Comparison of ENCODE assay signal across 9 mouse cellular contexts in genomic region chr4:133213268-133213590, GRCm38 (mm10). TPM values are rescaled to one million over a fixed set of nuclear protein-coding genes. Genes with fewer than 3 reads are reported as not detected.
A peak's percentile ranks its signal among the peaks of the same experiment; 100 is the strongest.
DNase-seq lines count a peak whose midpoint lies in the region; ATAC-seq and TF ChIP-seq lines count a peak whose summit lies in the region.
"Had no signal": no experiment of that assay in that cellular context is flagged by ENCODE, and none has a peak within 500 bp of the region (broad histone marks: within the 10 kb centered on the region; RNA-seq: fewer than 3 reads in every experiment).

No protein-coding gene starts in this region.

- no peaks in the 10 kb centered on the region for H3K36me3 ChIP-seq in kidney, adult 2 months (ENCODE audit: control insufficient read depth, insufficient read depth, low read length)
- no peaks in the 10 kb centered on the region for H3K36me3 ChIP-seq in midbrain, embryonic 11.5 days (ENCODE audit: control insufficient read depth, insufficient read depth, low read length)

- TF ChIP-seq CTCF in cortical plate, adult 2 months (IDR thresholded peaks at IDR 0.05; ENCODE audit: extremely low read depth, insufficient read depth, low read length), result no peak
- no peak; the same call in 1 of the 2 replicates for TF ChIP-seq CTCF in kidney, adult 2 months (conservative IDR thresholded peaks at IDR 0.05; ENCODE audit: insufficient read depth, insufficient read length, low read depth, low read length)

- ATAC-seq in midbrain, embryonic 11.5 days (ENCODE audit: low FRiP score), result peak; percentile 30; the same call in 1 of the 2 replicates

- WGBS in kidney, adult 2 months, result 5% methylated on average over 9 of the region's 9 CpGs
- 0% methylated on average over 9 of the region's 9 CpGs for WGBS in midbrain, embryonic 11.5 days

- peak; percentile 41 to 62 for DNase-seq in left cerebral cortex, postnatal 14 days (ENCODE audit: low spot score in 2 of 2)
- no peak for DNase-seq in left cerebral cortex, adult 11 months (ENCODE audit: low spot score)
- DNase-seq in kidney, adult 2 months, result peak; percentile 45
- DNase-seq in midbrain, embryonic 11.5 days (ENCODE audit: low spot score, missing footprints), result no peak
- no peak for DNase-seq in gastrocnemius, adult 18-20 months (ENCODE audit: low spot score)
- DNase-seq in right cerebral cortex, postnatal 14 days, result no peak
- no peak for DNase-seq in thymus, postnatal 4 days

- no peak overlapping the region for H3K9ac ChIP-seq in midbrain, embryonic 11.5 days (ENCODE audit: low read length)

- H3K27ac ChIP-seq in cortical plate, adult 2 months (ENCODE audit: insufficient read depth, low read length), result no peak overlapping the region
- H3K27ac ChIP-seq in kidney, adult 2 months (ENCODE audit: insufficient read depth, low read depth, low read length), result no peak overlapping the region
- H3K27ac ChIP-seq in midbrain, embryonic 11.5 days (ENCODE audit: low read depth, low read length), result no peak overlapping the region

- intact Hi-C loops in left cerebral cortex, postnatal 14 days (cut with DNase I), result loop anchor here (10.0 kb wide), 1 partner anchor 268 kb away; no protein-coding TSS in a partner anchor

- H3K4me1 ChIP-seq in cortical plate, adult 2 months (ENCODE audit: control insufficient read depth, insufficient read depth, low read length), result no peaks in the 10 kb centered on the region; the same call in 1 of the 2 replicates
- H3K4me1 ChIP-seq in kidney, adult 2 months (ENCODE audit: control insufficient read depth, insufficient read depth, low read length), result peaks cover 7% of the 10 kb centered on the region; the same call in 1 of the 2 replicates
- peaks cover 12% of the 10 kb centered on the region for H3K4me1 ChIP-seq in midbrain, embryonic 11.5 days (ENCODE audit: control insufficient read depth, insufficient read depth, low read length)

- no peak for TF ChIP-seq POLR2A in cortical plate, adult 2 months (IDR thresholded peaks at IDR 0.05; ENCODE audit: extremely low read depth, insufficient read depth, low read length)
- no peak for TF ChIP-seq POLR2A in kidney, adult 2 months (IDR thresholded peaks at IDR 0.05; ENCODE audit: low read depth, low read length)

- peak overlapping the region; percentile 98; the same call in 1 of the 2 replicates for H3K4me2 ChIP-seq in midbrain, embryonic 11.5 days

- H3K4me3 ChIP-seq in cortical plate, adult 2 months (ENCODE audit: insufficient read depth, low read length), result peak overlapping the region; percentile 45
- H3K4me3 ChIP-seq in kidney, adult 2 months (ENCODE audit: insufficient read depth, low read depth, low read length), result no peak overlapping the region
- H3K4me3 ChIP-seq in midbrain, embryonic 11.5 days (ENCODE audit: low read depth, low read length), result no peak overlapping the region

- no peaks in the 10 kb centered on the region for H3K27me3 ChIP-seq in kidney, adult 2 months (replicated peaks; ENCODE audit: control insufficient read depth, insufficient read depth, low read length)
- H3K27me3 ChIP-seq in midbrain, embryonic 11.5 days (ENCODE audit: control insufficient read depth, insufficient read depth, low read length), result peaks cover 38% of the 10 kb centered on the region

- H3K9me3 ChIP-seq in midbrain, embryonic 11.5 days (ENCODE audit: control insufficient read depth, low read length), result no peaks in the 10 kb centered on the region

RNA-seq across cellular contexts. Expression of gene Gpr3, which starts 0.9 kb away (rescaled TPM):
- 1 to 10 TPM; 7.4 to 10.0 TPM for total RNA-seq in left cerebral cortex, postnatal 14 days (2021)
- polyA plus RNA-seq in cortical plate, adult 2 months (2012; rRNA removed), result 11.2 and 16.1 TPM in 2 replicates
- 0.39 and 0.53 TPM in 2 replicates for polyA plus RNA-seq in kidney, adult 2 months (2012; rRNA removed)
- polyA plus RNA-seq in midbrain, embryonic 11.5 days (2014; fragmentation: Nextera tagmentation; extraction: Ambion mirVana), result 0.10 and 0.55 TPM in 2 replicates
- total RNA-seq in gastrocnemius, adult 18-20 months (2021), result not detected
- total RNA-seq: liver, adult 2 months had no signal
- polyA plus RNA-seq: liver, adult 2 months had no signal

RNA-seq across cellular contexts. Expression of gene Cd164l2, which starts 1.3 kb away (rescaled TPM):
- total RNA-seq in left cerebral cortex, postnatal 14 days (2021), result 1 to 10 TPM; 2.4 to 4.1 TPM
- 10.9 and 11.9 TPM in 2 replicates for polyA plus RNA-seq in cortical plate, adult 2 months (2012; rRNA removed)
- 15.3 and 17.7 TPM in 2 replicates for polyA plus RNA-seq in kidney, adult 2 months (2012; rRNA removed)
- 0.23 and 0.47 TPM in 2 replicates for polyA plus RNA-seq in midbrain, embryonic 11.5 days (2014; fragmentation: Nextera tagmentation; extraction: Ambion mirVana)
- total RNA-seq in gastrocnemius, adult 18-20 months (2021), result not detected
- total RNA-seq: liver, adult 2 months had no signal
- polyA plus RNA-seq: liver, adult 2 months had no signal

RNA-seq across cellular contexts. Expression of gene Map3k6, which starts 27.4 kb away (rescaled TPM):
- 1 to 10 TPM; 2.3 to 5.8 TPM for total RNA-seq in left cerebral cortex, postnatal 14 days (2021)
- polyA plus RNA-seq in cortical plate, adult 2 months (2012; rRNA removed), result 7.8 and 7.9 TPM in 2 replicates
- polyA plus RNA-seq in kidney, adult 2 months (2012; rRNA removed), result 3.8 and 4.3 TPM in 2 replicates
- polyA plus RNA-seq in midbrain, embryonic 11.5 days (2014; fragmentation: Nextera tagmentation; extraction: Ambion mirVana), result 1.3 and 2.0 TPM in 2 replicates
- 10 to 100 TPM in 1 of 2 experiments, 1 to 10 TPM in 1; 8.8 to 11.4 TPM for total RNA-seq in gastrocnemius, adult 18-20 months (2021)

RNA-seq across cellular contexts. Expression of gene Sytl1, which starts 49.7 kb away (rescaled TPM):
- total RNA-seq in left cerebral cortex, postnatal 14 days (2021), result under 1 TPM in 1 of 2 experiments, not detected in 1; 0.51 TPM
- polyA plus RNA-seq in cortical plate, adult 2 months (2012; rRNA removed), result 2.7 and 3.1 TPM in 2 replicates
- 5.9 TPM in 2 replicates for polyA plus RNA-seq in kidney, adult 2 months (2012; rRNA removed)
- polyA plus RNA-seq in midbrain, embryonic 11.5 days (2014; fragmentation: Nextera tagmentation; extraction: Ambion mirVana), result 0.37 and 0.83 TPM in 2 replicates
- total RNA-seq in gastrocnemius, adult 18-20 months (2021), result under 1 TPM; 0.12 to 0.14 TPM

Comparison
In these comparisons a context has a peak if more than half of its experiments do, and no peak if none do; other contexts are left out.
1. DNase-seq: peak in left cerebral cortex, postnatal 14 days (2 of 2) and kidney, adult 2 months (single experiment); none in left cerebral cortex, adult 11 months (single experiment), midbrain, embryonic 11.5 days (single experiment), gastrocnemius, adult 18-20 months (single experiment), right cerebral cortex, postnatal 14 days (single experiment) and thymus, postnatal 4 days (single experiment).